Comparison of ENCODE assay signal across 9 mouse cellular contexts in genomic region chr7:44890737-44891136, GRCm38 (mm10). TPM values are rescaled to one million over a fixed set of nuclear protein-coding genes. Genes with fewer than 3 reads are reported as not detected.
DNase-seq lines count a peak whose midpoint lies in the region; ATAC-seq and TF ChIP-seq lines count a peak whose summit lies in the region.
"Had no signal": no experiment of that assay in that cellular context is flagged by ENCODE, and none has a peak within 500 bp of the region (broad histone marks: within the 10 kb centered on the region; RNA-seq: fewer than 3 reads in every experiment).

No protein-coding gene starts in this region.

- H3K4me3 ChIP-seq in kidney, embryonic 15.5 days (replicated peaks): peak overlapping the region; percentile 87
- H3K4me3 ChIP-seq in embryonic facial prominence, embryonic 11.5 days (ENCODE audit: low read depth, low read length): no peak overlapping the region; the same call in 1 of the 2 replicates
- H3K4me3 ChIP-seq in hindbrain, embryonic 16.5 days (ENCODE audit: low read length): peak overlapping the region; percentile 92
- H3K4me3 ChIP-seq in midbrain, postnatal 0 days (ENCODE audit: low read depth, low read length): peak overlapping the region; percentile 87

- peak overlapping the region; percentile 86 for H3K4me2 ChIP-seq in kidney, embryonic 15.5 days
- peak overlapping the region; percentile 88; the same call in 1 of the 2 replicates for H3K4me2 ChIP-seq in embryonic facial prominence, embryonic 11.5 days (ENCODE audit: low read depth, low read length)
- peak overlapping the region; percentile 97 for H3K4me2 ChIP-seq in hindbrain, embryonic 16.5 days (ENCODE audit: low read length)
- peak overlapping the region; percentile 93 for H3K4me2 ChIP-seq in midbrain, postnatal 0 days (ENCODE audit: low read depth, low read length, poor library complexity, severe bottlenecking)

- ATAC-seq in kidney, embryonic 15.5 days (replicated peaks; ENCODE audit: low FRiP score): no peak
- ATAC-seq in embryonic facial prominence, embryonic 11.5 days (replicated peaks; ENCODE audit: insufficient number of reproducible peaks, low FRiP score, low TSS enrichment, low read depth): no peak
- no peak for ATAC-seq in hindbrain, embryonic 16.5 days
- ATAC-seq in midbrain, postnatal 0 days (ENCODE audit: low FRiP score): no peak

- TF ChIP-seq CTCF in midbrain, postnatal 0 days (IDR thresholded peaks at IDR 0.05): no peak

- H3K27me3 ChIP-seq in kidney, embryonic 15.5 days: no peaks in the 10 kb centered on the region
- no peaks in the 10 kb centered on the region for H3K27me3 ChIP-seq in embryonic facial prominence, embryonic 11.5 days (ENCODE audit: control insufficient read depth, insufficient read depth, low read length)
- H3K27me3 ChIP-seq in hindbrain, embryonic 16.5 days (replicated peaks; ENCODE audit: control insufficient read depth, insufficient read depth, low read length): no peaks in the 10 kb centered on the region
- H3K27me3 ChIP-seq in midbrain, postnatal 0 days (ENCODE audit: insufficient read depth, low read length): no peaks in the 10 kb centered on the region

- no peak for DNase-seq in kidney, adult 11 months
- DNase-seq in embryonic facial prominence, embryonic 11.5 days (ENCODE audit: low spot score): no peak
- peak; percentile 50 for DNase-seq in midbrain, postnatal 0 days (ENCODE audit: low spot score)
- DNase-seq in retina, postnatal 1 day: no peak
- DNase-seq in urinary bladder, adult 2 months (ENCODE audit: low spot score): no peak
- no peak for DNase-seq in retina, embryonic 14.5 days (ENCODE audit: low spot score)

- H3K9ac ChIP-seq in kidney, embryonic 15.5 days: peak overlapping the region; percentile 93; the same call in 1 of the 2 replicates
- no peak overlapping the region for H3K9ac ChIP-seq in embryonic facial prominence, embryonic 11.5 days (replicated peaks; ENCODE audit: low read length)
- H3K9ac ChIP-seq in hindbrain, embryonic 16.5 days (ENCODE audit: low read depth, low read length): peak overlapping the region; percentile 92; the same call in 1 of the 2 replicates
- H3K9ac ChIP-seq in midbrain, postnatal 0 days (replicated peaks; ENCODE audit: low read length, poor library complexity, severe bottlenecking): peak overlapping the region; percentile 82

- H3K4me1 ChIP-seq in kidney, embryonic 15.5 days: peaks cover 54% of the 10 kb centered on the region
- no peaks in the 10 kb centered on the region for H3K4me1 ChIP-seq in embryonic facial prominence, embryonic 11.5 days (ENCODE audit: control insufficient read depth, insufficient read depth, low read length)
- peaks cover 39% of the 10 kb centered on the region for H3K4me1 ChIP-seq in hindbrain, embryonic 16.5 days (ENCODE audit: control insufficient read depth, insufficient read depth, low read depth, low read length)
- H3K4me1 ChIP-seq in midbrain, postnatal 0 days (ENCODE audit: insufficient read depth, low read length): peaks cover 24% of the 10 kb centered on the region

- WGBS in kidney, embryonic 15.5 days: 88% methylated on average over 4 of the region's 4 CpGs
- WGBS in embryonic facial prominence, embryonic 11.5 days: 89% methylated on average over 4 of the region's 4 CpGs
- WGBS in hindbrain, embryonic 16.5 days: 52% methylated on average over 4 of the region's 4 CpGs
- 48% methylated on average over 4 of the region's 4 CpGs for WGBS in midbrain, postnatal 0 days

- H3K9me3 ChIP-seq in kidney, embryonic 15.5 days (replicated peaks): no peaks in the 10 kb centered on the region
- H3K9me3 ChIP-seq in embryonic facial prominence, embryonic 11.5 days (replicated peaks; ENCODE audit: control insufficient read depth, low read length): no peaks in the 10 kb centered on the region
- H3K9me3 ChIP-seq in hindbrain, embryonic 16.5 days (ENCODE audit: control insufficient read depth, low read length): no peaks in the 10 kb centered on the region
- H3K9me3 ChIP-seq in midbrain, postnatal 0 days (ENCODE audit: low read length): no peaks in the 10 kb centered on the region

- peaks cover 44% of the 10 kb centered on the region for H3K36me3 ChIP-seq in kidney, embryonic 15.5 days
- peaks cover 4% of the 10 kb centered on the region for H3K36me3 ChIP-seq in embryonic facial prominence, embryonic 11.5 days (replicated peaks; ENCODE audit: control insufficient read depth, insufficient read depth, low read depth, low read length)
- peaks cover 5% of the 10 kb centered on the region for H3K36me3 ChIP-seq in hindbrain, embryonic 16.5 days (ENCODE audit: control insufficient read depth, insufficient read depth, low read length)
- peaks cover 19% of the 10 kb centered on the region; the same call in 1 of the 2 replicates for H3K36me3 ChIP-seq in midbrain, postnatal 0 days (ENCODE audit: insufficient read depth, low read length)

- 0 out of 2 replicates have a peak overlapping the region, but pooled peaks have one; percentile 9 for H3K27ac ChIP-seq in kidney, embryonic 15.5 days
- no peak overlapping the region for H3K27ac ChIP-seq in embryonic facial prominence, embryonic 11.5 days (replicated peaks; ENCODE audit: low read depth, low read length)
- H3K27ac ChIP-seq in hindbrain, embryonic 16.5 days (ENCODE audit: low read depth, low read length): no peak overlapping the region
- 0 out of 2 replicates have a peak overlapping the region, but pooled peaks have one; percentile 18 for H3K27ac ChIP-seq in midbrain, postnatal 0 days (ENCODE audit: low read depth, low read length)
- H3K27ac ChIP-seq: macrophage had no signal

RNA-seq across cellular contexts. Expression of gene Med25, which starts 1.8 kb away (rescaled TPM):
- 103 and 126 TPM in 2 replicates for polyA plus RNA-seq in kidney, embryonic 15.5 days (2015; fragmentation: Nextera tagmentation; extraction: Ambion mirVana)
- polyA plus RNA-seq in embryonic facial prominence, embryonic 11.5 days (2014; fragmentation: Nextera tagmentation; extraction: Ambion mirVana): 44.5 and 50.3 TPM in 2 replicates
- polyA plus RNA-seq in hindbrain, embryonic 16.5 days (2015; fragmentation: Nextera tagmentation; extraction: Ambion mirVana): 136 and 158 TPM in 2 replicates
- total RNA-seq in midbrain, postnatal 0 days (2014; rRNA removed): 153 and 182 TPM in 2 replicates
- 150 and 154 TPM in 2 replicates for polyA plus RNA-seq in midbrain, postnatal 0 days (2015; fragmentation: Nextera tagmentation; extraction: Ambion mirVana)
- polyA plus RNA-seq in urinary bladder, adult 2 months (2012; rRNA removed): 57.8 and 66.1 TPM in 2 replicates

RNA-seq across cellular contexts. Expression of gene Fuz, which starts 5.1 kb away (rescaled TPM):
- 22.3 and 24.0 TPM in 2 replicates for polyA plus RNA-seq in kidney, embryonic 15.5 days (2015; fragmentation: Nextera tagmentation; extraction: Ambion mirVana)
- 11.8 and 13.2 TPM in 2 replicates for polyA plus RNA-seq in embryonic facial prominence, embryonic 11.5 days (2014; fragmentation: Nextera tagmentation; extraction: Ambion mirVana)
- polyA plus RNA-seq in hindbrain, embryonic 16.5 days (2015; fragmentation: Nextera tagmentation; extraction: Ambion mirVana): 18.1 and 19.6 TPM in 2 replicates
- total RNA-seq in midbrain, postnatal 0 days (2014; rRNA removed): 18.5 and 22.4 TPM in 2 replicates
- polyA plus RNA-seq in midbrain, postnatal 0 days (2015; fragmentation: Nextera tagmentation; extraction: Ambion mirVana): 14.8 and 15.4 TPM in 2 replicates
- 47.7 and 53.9 TPM in 2 replicates for polyA plus RNA-seq in urinary bladder, adult 2 months (2012; rRNA removed)

RNA-seq across cellular contexts. Expression of gene Ptov1, which starts 21.1 kb away (rescaled TPM):
- 411 and 437 TPM in 2 replicates for polyA plus RNA-seq in kidney, embryonic 15.5 days (2015; fragmentation: Nextera tagmentation; extraction: Ambion mirVana)
- 350 and 370 TPM in 2 replicates for polyA plus RNA-seq in embryonic facial prominence, embryonic 11.5 days (2014; fragmentation: Nextera tagmentation; extraction: Ambion mirVana)
- 389 and 459 TPM in 2 replicates for polyA plus RNA-seq in hindbrain, embryonic 16.5 days (2015; fragmentation: Nextera tagmentation; extraction: Ambion mirVana)
- 484 and 500 TPM in 2 replicates for total RNA-seq in midbrain, postnatal 0 days (2014; rRNA removed)
- polyA plus RNA-seq in midbrain, postnatal 0 days (2015; fragmentation: Nextera tagmentation; extraction: Ambion mirVana): 430 and 439 TPM in 2 replicates
- polyA plus RNA-seq in urinary bladder, adult 2 months (2012; rRNA removed): 176 and 195 TPM in 2 replicates

RNA-seq across cellular contexts. Expression of gene Pnkp, which starts 33.8 kb away (rescaled TPM):
- 31.1 and 33.6 TPM in 2 replicates for polyA plus RNA-seq in kidney, embryonic 15.5 days (2015; fragmentation: Nextera tagmentation; extraction: Ambion mirVana)
- polyA plus RNA-seq in embryonic facial prominence, embryonic 11.5 days (2014; fragmentation: Nextera tagmentation; extraction: Ambion mirVana): 21.6 and 25.3 TPM in 2 replicates
- polyA plus RNA-seq in hindbrain, embryonic 16.5 days (2015; fragmentation: Nextera tagmentation; extraction: Ambion mirVana): 30.1 and 34.0 TPM in 2 replicates
- 29.5 and 32.4 TPM in 2 replicates for total RNA-seq in midbrain, postnatal 0 days (2014; rRNA removed)
- 31.2 and 31.5 TPM in 2 replicates for polyA plus RNA-seq in midbrain, postnatal 0 days (2015; fragmentation: Nextera tagmentation; extraction: Ambion mirVana)
- 23.4 and 24.1 TPM in 2 replicates for polyA plus RNA-seq in urinary bladder, adult 2 months (2012; rRNA removed)

RNA-seq across cellular contexts. Expression of gene Ap2a1, which starts 38.6 kb away (rescaled TPM):
- 74.2 and 79.1 TPM in 2 replicates for polyA plus RNA-seq in kidney, embryonic 15.5 days (2015; fragmentation: Nextera tagmentation; extraction: Ambion mirVana)
- polyA plus RNA-seq in embryonic facial prominence, embryonic 11.5 days (2014; fragmentation: Nextera tagmentation; extraction: Ambion mirVana): 70.1 and 70.3 TPM in 2 replicates
- 128 and 133 TPM in 2 replicates for polyA plus RNA-seq in hindbrain, embryonic 16.5 days (2015; fragmentation: Nextera tagmentation; extraction: Ambion mirVana)
- total RNA-seq in midbrain, postnatal 0 days (2014; rRNA removed): 208 and 238 TPM in 2 replicates
- polyA plus RNA-seq in midbrain, postnatal 0 days (2015; fragmentation: Nextera tagmentation; extraction: Ambion mirVana): 128 and 129 TPM in 2 replicates
- 74.2 and 77.7 TPM in 2 replicates for polyA plus RNA-seq in urinary bladder, adult 2 months (2012; rRNA removed)

Comparison
In these comparisons a context has a peak if more than half of its experiments do, and no peak if none do; other contexts are left out.
1. H3K27ac ChIP-seq: peak in kidney, embryonic 15.5 days (single experiment) and midbrain, postnatal 0 days (single experiment); none in embryonic facial prominence, embryonic 11.5 days (single experiment) and hindbrain, embryonic 16.5 days (single experiment).
2. Peak in every context shown above with its lines, with median percentiles within 50 percentile points of each other: H3K4me2 ChIP-seq.